Mouse (Mus musculus) embryonic facial prominence, embryonic 10.5 days (tissue): ENCODE measurements around the gene Kpna7. TPM values are rescaled to one million over a fixed set of nuclear protein-coding genes. Genes with fewer than 3 reads are reported as not detected.
A peak's percentile ranks its signal among the peaks of the same experiment; 100 is the strongest.
"Not testable (repeated sequence)": the region's sequence is repeated elsewhere in the genome, so short reads cannot be mapped to it uniquely, and the experiment has no call there.

Experiments used
- DNase-seq: peaks from one replicate; pipeline ENCODE4 v3.0.0-alpha.2; 2017; ENCODE audit warnings: low spot score
- H3K27ac ChIP-seq: fragments of 300-500 bp; sonication (generic); replicated peaks from 2 replicates; pipeline ENCODE4 v1.5.1; 2016; ENCODE audit warnings: mild to moderate bottlenecking
- H3K27me3 ChIP-seq: fragments of 300-500 bp; sonication (generic); replicated peaks from 2 replicates; pipeline ENCODE4 v1.6.1; 2016; ENCODE audit warnings: low read depth, mild to moderate bottlenecking; ENCODE audit not compliant: poor library complexity, severe bottlenecking
- H3K36me3 ChIP-seq: fragments of 300-500 bp; sonication (generic); replicated peaks from 2 replicates; pipeline ENCODE4 v1.6.1; 2016; ENCODE audit warnings: mild to moderate bottlenecking, moderate library complexity
- H3K4me1 ChIP-seq: fragments of 300-500 bp; sonication (generic); 2 replicates; pipeline ENCODE4 v1.6.1; 2016
- H3K4me3 ChIP-seq: fragments of 300-500 bp; sonication (generic); 2 replicates; pipeline ENCODE4 v1.5.1; 2016; ENCODE audit warnings: mild to moderate bottlenecking, moderate library complexity
- H3K9me3 ChIP-seq: fragments of 300-500 bp; sonication (generic); 2 replicates; pipeline ENCODE4 v1.6.1; 2016; ENCODE audit warnings: mild to moderate bottlenecking
- WGBS: fragments of 180-500 bp; shearing (Covaris S2); methylation state at CpG from one replicate; pipeline ENCODE4 v1.1.7; 2016; 5-methylcytosine and 5-hydroxymethylcytosine counted together
- polyA plus RNA-seq: library from polyadenylated mRNA; unstranded; fragments of >200 nt; fragmentation: Nextera tagmentation; extraction: Ambion mirVana; gene quantifications from 2 replicates; pipeline ENCODE4 v1.2.1, GENCODE M21; 2016

The Kpna7 gene
- polyA plus RNA-seq, 1 experiment from 2014 or later, result 0.06 TPM

- Histone ChIP-seq H3K4me1 (peaks cover 24% of the 10 kb centered on the region), H3K27ac (no peak overlapping the region), H3K9me3 (0 out of 2 replicates have a peak, but pooled peaks cover 4% of the 10 kb centered on the region), H3K36me3 (0 out of 2 replicates have a peak, but pooled peaks cover 2% of the 10 kb centered on the region), H3K27me3 (peaks cover 35% of the 10 kb centered on the region), H3K4me3 (peak overlapping the region; percentile 2; the same call in 1 of the 2 replicates)
- no peak for DNase-seq
- WGBS, result 48% methylated on average over 4 of the region's 4 CpGs
These were observed 32.5 kb upstream of the Kpna7 start for GRCm38 (mm10) chr5:145116316-145116715.

- peaks cover 35% of the 10 kb centered on the region for H3K27me3 ChIP-seq
- DNase-seq, result no peak
- 93% methylated on average over 5 of the region's 5 CpGs for WGBS
- peaks cover 19% of the 10 kb centered on the region for H3K4me1 ChIP-seq
- no peak overlapping the region for H3K4me3 ChIP-seq
- H3K36me3 ChIP-seq, result peaks cover 6% of the 10 kb centered on the region
- 0 out of 2 replicates have a peak, but pooled peaks cover 4% of the 10 kb centered on the region for H3K9me3 ChIP-seq
- no peak overlapping the region for H3K27ac ChIP-seq
These were observed 31.9 kb upstream of the Kpna7 start for GRCm38 (mm10) chr5:145115736-145116135.

GRCm38 (mm10) chr5:145114606-145115473 lies 31.0 kb upstream of the Kpna7 start:
- Histone ChIP-seq H3K4me3 (peak overlapping the region; percentile 67), H3K27me3 (peaks cover 35% of the 10 kb centered on the region), H3K9me3 (0 out of 2 replicates have a peak, but pooled peaks cover 4% of the 10 kb centered on the region), H3K27ac (peak overlapping the region; percentile 73), H3K4me1 (peaks cover 13% of the 10 kb centered on the region), H3K36me3 (peaks cover 15% of the 10 kb centered on the region)
- DNase-seq, result peak; percentile 43
- 19% methylated on average over 40 of the region's 40 CpGs for WGBS

GRCm38 (mm10) chr5:145114071-145114605 lies 30.3 kb upstream of the Kpna7 start, which contains the start of gene Arpc1b:
TSS of gene Arpc1b (plus strand) at chr5:145114215.
- Histone ChIP-seq H3K36me3 (peaks cover 20% of the 10 kb centered on the region), H3K27ac (peak within 1 kb of the TSS; percentile 73), H3K4me1 (peaks cover 13% of the 10 kb centered on the region), H3K27me3 (peaks cover 35% of the 10 kb centered on the region), H3K4me3 (peak within 1 kb of the TSS; percentile 67), H3K9me3 (no peaks in the 10 kb centered on the region)
- peak; percentile 73 for DNase-seq
- under 1% methylated on average over 53 of the region's 53 CpGs for WGBS

- no peaks in the 10 kb centered on the region for H3K9me3 ChIP-seq
- H3K36me3 ChIP-seq, result peaks cover 27% of the 10 kb centered on the region
- H3K27me3 ChIP-seq, result peaks cover 35% of the 10 kb centered on the region
- peak overlapping the region; percentile 67 for H3K4me3 ChIP-seq
- DNase-seq, result no peak
- H3K4me1 ChIP-seq, result peaks cover 13% of the 10 kb centered on the region
- WGBS, result 53% methylated on average over 2 of the region's 2 CpGs
- peak overlapping the region; percentile 73; the same call in 1 of the 2 replicates for H3K27ac ChIP-seq
These were observed 29.6 kb upstream of the Kpna7 start for GRCm38 (mm10) chr5:145113416-145113815.

GRCm38 (mm10) chr5:145112566-145112965 lies 28.7 kb upstream of the Kpna7 start:
- WGBS, result 81% methylated on average over 8 of the region's 8 CpGs
- H3K36me3 ChIP-seq, result peaks cover 36% of the 10 kb centered on the region
- DNase-seq, result no peak

GRCm38 (mm10) chr5:145110401-145110800 lies 26.6 kb upstream of the Kpna7 start:
- peaks cover 57% of the 10 kb centered on the region for H3K36me3 ChIP-seq
- DNase-seq, result peak; percentile 7
- 84% methylated on average over 6 of the region's 6 CpGs for WGBS
- no peak overlapping the region for H3K27ac ChIP-seq
- H3K9me3 ChIP-seq, result no peaks in the 10 kb centered on the region
- no peak overlapping the region for H3K4me3 ChIP-seq
- H3K27me3 ChIP-seq, result peaks cover 28% of the 10 kb centered on the region
- H3K4me1 ChIP-seq, result peaks cover 13% of the 10 kb centered on the region

More at GRCm38 (mm10) chr5:145112566-145112965, 28.7 kb upstream of the Kpna7 start:
- Histone ChIP-seq H3K9me3 (no peaks in the 10 kb centered on the region), H3K4me3 (no peak overlapping the region), H3K27ac (no peak overlapping the region), H3K4me1 (peaks cover 13% of the 10 kb centered on the region), H3K27me3 (peaks cover 35% of the 10 kb centered on the region)

- Histone ChIP-seq H3K36me3 (peaks cover 100% of the 10 kb centered on the region), H3K9me3 (no peaks in the 10 kb centered on the region), H3K27me3 (no peaks in the 10 kb centered on the region), H3K4me1 (no peaks in the 10 kb centered on the region), H3K4me3 (no peak overlapping the region), H3K27ac (no peak overlapping the region)
- WGBS, result 95% methylated on average over 9 of the region's 9 CpGs
- peak; percentile 7 for DNase-seq
These were observed 22.0 kb upstream of the Kpna7 start for GRCm38 (mm10) chr5:145105694-145106275.

- no peak overlapping the region for H3K4me3 ChIP-seq
- H3K4me1 ChIP-seq, result no peaks in the 10 kb centered on the region
- H3K36me3 ChIP-seq, result peaks cover 100% of the 10 kb centered on the region
- no peaks in the 10 kb centered on the region for H3K27me3 ChIP-seq
- WGBS, result 53% methylated on average over 9 of the region's 9 CpGs
- no peak overlapping the region for H3K27ac ChIP-seq
- H3K9me3 ChIP-seq, result no peaks in the 10 kb centered on the region
- no peak for DNase-seq
These were observed 20.5 kb upstream of the Kpna7 start for GRCm38 (mm10) chr5:145104328-145104727.

- Histone ChIP-seq H3K9me3 (no peaks in the 10 kb centered on the region), H3K36me3 (peaks cover 100% of the 10 kb centered on the region), H3K4me1 (no peaks in the 10 kb centered on the region), H3K27ac (no peak overlapping the region), H3K27me3 (no peaks in the 10 kb centered on the region), H3K4me3 (no peak overlapping the region)
- WGBS, result 93% methylated on average over 4 of the region's 4 CpGs
- DNase-seq, result no peak
These were observed 18.9 kb upstream of the Kpna7 start for GRCm38 (mm10) chr5:145102706-145103105.

GRCm38 (mm10) chr5:145101451-145101850 lies 17.6 kb upstream of the Kpna7 start:
- peaks cover 100% of the 10 kb centered on the region for H3K36me3 ChIP-seq
- not testable (repeated sequence) for H3K27ac ChIP-seq, DNase-seq, H3K4me1 ChIP-seq, H3K4me3 ChIP-seq, H3K27me3 ChIP-seq, H3K9me3 ChIP-seq
- 96% methylated on average over 11 of the region's 11 CpGs for WGBS

GRCm38 (mm10) chr5:145100960-145101359 lies 17.1 kb upstream of the Kpna7 start:
- Histone ChIP-seq H3K4me3 (no peak overlapping the region), H3K4me1 (no peaks in the 10 kb centered on the region), H3K36me3 (peaks cover 100% of the 10 kb centered on the region), H3K27ac (no peak overlapping the region), H3K9me3 (no peaks in the 10 kb centered on the region), H3K27me3 (no peaks in the 10 kb centered on the region)
- 96% methylated on average over 9 of the region's 9 CpGs for WGBS
- DNase-seq, result no peak
